Mouse (Mus musculus): Measurements from ENCODE around the gene Mrps27.
A peak's percentile ranks its signal among the peaks of the same experiment; 100 is the strongest.

Mrps27 gene

DNA sequence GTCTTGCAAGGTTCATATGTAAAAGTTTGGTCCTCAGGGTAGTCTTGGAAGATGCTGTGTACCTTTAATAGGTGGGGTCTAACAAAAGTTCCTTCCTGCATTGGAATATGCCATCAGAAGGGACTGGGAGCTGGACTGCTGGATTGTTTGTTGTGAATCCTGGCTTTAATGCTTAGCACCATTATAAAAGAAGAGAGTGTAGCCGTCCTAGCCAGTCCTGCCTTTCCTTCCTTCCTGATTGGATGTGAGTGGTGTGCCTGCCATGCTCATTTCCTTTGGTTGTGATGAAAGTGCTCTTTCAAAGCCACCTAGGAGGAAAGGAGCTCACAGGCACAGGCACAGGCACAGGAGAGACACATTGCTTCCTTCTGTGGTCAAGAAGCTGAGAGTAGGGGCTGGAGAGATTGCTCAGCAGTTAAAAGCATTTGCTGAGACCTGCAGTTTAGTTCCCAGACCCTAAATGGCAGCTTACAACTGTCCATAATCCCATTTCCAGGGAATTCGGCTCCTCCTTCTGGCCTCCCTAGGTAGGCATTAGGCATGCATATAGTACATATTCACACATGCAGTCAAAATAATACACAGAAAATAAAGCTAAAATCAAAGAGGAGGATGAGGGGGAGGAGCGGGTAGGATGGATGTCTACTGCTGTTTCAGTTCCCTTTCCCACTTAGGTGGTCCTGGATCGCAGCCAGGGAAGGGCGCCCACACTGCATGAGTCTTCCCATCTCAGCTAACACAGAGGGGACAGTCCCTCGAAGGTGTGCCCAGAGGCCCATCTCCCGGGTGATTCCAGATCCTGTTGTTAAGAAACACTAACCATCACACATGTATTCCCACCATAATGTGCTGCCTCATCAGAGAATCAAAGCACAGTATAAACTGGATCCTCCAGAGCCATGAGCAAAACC, 43.6 kb downstream of the Mrps27 start:
- DNase-seq (ENCODE audit: low read depth, low spot score) = no peak

GRCm38 (mm10) chr13:99391417-99391816, 46.8 kb downstream of the Mrps27 start:
- DNase-seq (ENCODE audit: low read depth, low spot score) = no peak

DNA sequence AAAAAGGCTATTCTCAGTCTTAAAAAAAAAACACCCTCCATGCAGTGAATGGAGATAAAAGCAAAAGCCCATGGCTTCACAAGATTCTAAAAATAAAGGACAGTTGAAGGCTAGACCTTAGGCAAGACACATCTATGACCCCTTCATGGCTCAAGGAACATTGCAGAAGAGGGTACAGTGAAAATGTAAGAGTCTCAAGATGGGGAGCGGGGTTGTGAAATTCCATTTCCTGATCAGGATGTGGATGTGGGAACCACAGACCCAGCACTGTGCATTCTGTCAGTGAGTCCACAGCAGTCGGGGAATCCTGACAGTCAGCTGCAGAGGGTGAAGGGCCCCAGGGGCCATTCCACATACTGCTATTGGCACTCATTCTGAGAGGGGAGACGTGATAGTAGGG, 48.5 kb downstream of the Mrps27 start:
- no peak for DNase-seq (ENCODE audit: low read depth, low spot score)

DNA sequence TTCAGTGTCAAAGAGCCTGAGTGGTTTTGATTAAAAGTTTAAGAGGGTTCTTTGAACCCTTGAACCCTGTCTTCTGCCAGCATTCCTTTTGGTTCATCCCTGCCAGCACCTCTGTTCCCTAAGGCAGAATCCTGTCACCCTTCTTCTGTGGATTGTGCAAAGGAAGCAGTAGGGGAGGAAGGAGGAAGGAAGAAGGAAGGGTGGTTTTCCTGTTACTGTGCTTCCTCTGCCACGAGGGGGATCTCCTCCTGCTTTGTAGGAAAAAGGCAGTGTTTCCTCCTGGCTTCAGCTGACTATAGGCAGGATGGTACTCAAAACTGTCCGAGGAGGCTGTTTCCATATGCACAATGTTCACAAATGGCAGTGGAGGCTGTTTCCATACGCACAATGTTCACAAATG, 50.1 kb downstream of the Mrps27 start:
- no peak for DNase-seq (ENCODE audit: low read depth, low spot score)

DNA sequence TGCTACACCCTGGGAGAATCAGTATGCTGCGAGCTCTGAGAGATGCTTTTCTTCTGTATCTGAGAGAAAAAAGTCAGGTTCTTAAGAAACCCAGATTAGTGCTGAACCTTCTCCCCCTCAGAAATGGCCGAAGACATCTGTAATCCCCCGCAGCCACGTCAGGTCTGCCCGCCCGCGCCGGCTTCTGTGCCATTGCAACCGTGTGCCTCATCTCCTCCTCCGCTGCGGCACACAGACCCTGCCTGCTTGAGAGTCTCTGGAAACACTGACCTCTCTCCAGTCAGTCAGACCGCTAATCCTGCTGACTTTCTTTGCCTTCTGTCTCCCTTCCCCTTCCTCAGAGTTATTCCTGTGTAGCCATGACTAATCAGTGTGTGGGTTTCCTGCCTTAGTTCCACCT, 50.9 kb downstream of the Mrps27 start:
- DNase-seq (ENCODE audit: low read depth, low spot score) = no peak

- peak; percentile 41 for DNase-seq (ENCODE audit: low read depth, low spot score)
Measured at GRCm38 (mm10) chr13:99397228-99397627, 52.6 kb downstream of the Mrps27 start.

- DNase-seq (ENCODE audit: low read depth, low spot score) = no peak
Measured at GRCm38 (mm10) chr13:99398149-99398701, 53.6 kb downstream of the Mrps27 start.

DNA sequence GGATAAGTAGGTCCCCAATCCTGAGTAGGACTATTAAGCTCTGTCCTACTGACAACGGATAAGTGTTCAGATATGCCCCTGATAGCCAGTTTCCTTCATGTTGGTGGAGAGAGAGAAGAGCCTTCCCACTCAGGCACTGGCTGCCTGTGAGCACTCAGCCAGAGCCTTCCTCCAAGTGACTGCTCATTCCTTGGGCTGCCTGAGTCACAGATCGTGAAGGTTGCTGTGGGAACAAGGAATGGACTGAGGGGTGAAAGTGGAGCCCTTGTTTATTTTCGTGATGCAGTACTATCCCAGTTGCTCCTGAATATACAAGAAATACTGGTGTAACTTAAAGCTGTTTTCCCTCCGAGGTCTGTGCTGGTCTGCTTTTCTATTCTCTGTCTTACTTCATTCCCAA, 54.8 kb downstream of the Mrps27 start:
- DNase-seq (ENCODE audit: low read depth, low spot score) = no peak

DNA sequence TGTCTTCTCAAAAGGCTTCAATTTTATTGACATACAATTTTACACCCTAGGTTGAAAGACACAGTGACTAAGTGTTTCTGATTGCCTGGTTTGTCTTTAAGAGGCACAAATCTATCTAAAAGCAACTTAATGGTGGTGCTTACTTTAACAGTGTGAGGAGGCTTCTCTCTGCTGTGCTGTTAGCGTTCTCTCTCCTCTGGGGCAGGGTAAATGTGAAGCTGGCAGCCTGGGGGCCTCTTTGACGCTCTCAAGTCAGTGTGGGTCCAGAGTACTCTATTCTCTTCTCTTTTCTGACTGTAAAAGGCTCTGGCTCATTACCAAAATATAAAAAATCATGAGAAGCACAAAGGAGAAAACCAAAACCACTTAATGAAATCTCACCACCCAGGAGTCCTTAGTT, 64.6 kb downstream of the Mrps27 start:
- no peak for DNase-seq (ENCODE audit: low read depth, low spot score)

DNA sequence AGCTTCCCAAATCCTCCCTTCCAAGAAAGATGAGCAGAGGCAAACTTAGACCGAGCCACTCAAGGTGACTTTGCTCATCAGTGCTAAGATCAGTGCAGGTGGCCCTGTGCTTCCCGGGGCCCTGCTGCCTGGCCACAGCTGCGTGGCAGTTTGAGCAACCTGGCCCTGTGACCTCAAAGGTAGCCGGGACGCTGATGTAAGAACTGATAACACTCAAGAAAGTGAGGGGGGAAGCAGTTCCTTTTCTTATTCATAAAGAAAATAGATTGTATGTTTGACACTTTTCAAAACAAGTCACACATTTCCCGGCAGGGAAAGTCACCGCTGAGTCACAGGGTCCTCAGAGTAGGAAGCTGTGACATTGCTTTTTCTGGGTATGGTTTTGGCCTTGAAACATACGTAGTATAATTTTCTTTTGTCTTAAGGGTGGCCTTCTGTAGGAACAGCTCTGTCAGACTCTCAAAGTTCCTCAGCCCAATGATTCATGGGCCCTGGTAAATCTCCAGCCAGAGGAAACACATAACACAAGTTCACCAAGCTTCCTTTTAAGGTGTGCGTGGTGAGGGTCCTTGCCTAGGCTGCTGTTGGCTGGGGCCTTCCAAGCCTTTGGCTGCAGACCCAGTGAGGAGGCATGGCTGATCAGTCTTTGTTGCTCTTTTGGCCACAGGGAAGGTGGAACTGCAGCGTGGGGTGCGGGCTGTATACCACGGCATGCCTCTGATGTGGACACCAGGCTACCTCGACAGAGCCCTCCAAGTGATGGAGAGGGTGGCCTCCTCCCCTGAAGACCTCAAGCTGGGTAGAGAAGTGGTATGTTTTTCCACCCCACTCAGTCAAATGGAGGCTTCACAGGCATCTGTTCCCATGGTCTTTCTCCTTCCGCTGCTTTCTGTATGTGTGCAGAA, 66.3 kb downstream of the Mrps27 start:
- DNase-seq (ENCODE audit: low read depth, low spot score) = no peak

GRCm38 (mm10) chr13:99411761-99412160, 67.2 kb downstream of the Mrps27 start:
- DNase-seq (ENCODE audit: low read depth, low spot score) = no peak

GRCm38 (mm10) chr13:99412477-99413080, 68.0 kb downstream of the Mrps27 start:
- DNase-seq (ENCODE audit: low read depth, low spot score) = peak; percentile 46

- no peak for DNase-seq (ENCODE audit: low read depth, low spot score)
Measured at GRCm38 (mm10) chr13:99413481-99414351, 69.1 kb downstream of the Mrps27 start.

- DNase-seq (ENCODE audit: low read depth, low spot score) = no peak
Measured at GRCm38 (mm10) chr13:99414352-99414742, 69.8 kb downstream of the Mrps27 start.

- DNase-seq (ENCODE audit: low read depth, low spot score) = no peak
Measured at GRCm38 (mm10) chr13:99416601-99417000, 72.0 kb downstream of the Mrps27 start.

DNA sequence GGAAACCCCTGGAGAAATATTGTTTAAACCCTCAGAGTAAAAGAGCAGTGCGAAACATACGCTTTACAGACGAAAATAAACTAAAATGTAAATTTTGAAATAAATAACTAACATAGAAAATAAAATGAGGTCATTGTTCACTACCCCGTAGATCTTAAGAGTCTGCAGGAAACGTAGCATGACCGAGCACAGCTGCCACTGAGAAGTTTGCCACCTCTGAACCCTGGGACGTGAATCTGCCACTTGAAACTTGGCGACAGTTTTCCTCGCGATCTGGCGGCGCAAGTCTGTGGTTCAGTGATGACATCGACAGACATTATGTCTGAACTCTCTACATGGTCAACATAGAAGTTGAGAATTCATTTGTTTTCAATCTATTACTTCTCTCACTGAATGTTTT, 79.0 kb downstream of the Mrps27 start:
- no peak for DNase-seq (ENCODE audit: low read depth, low spot score)

DNA sequence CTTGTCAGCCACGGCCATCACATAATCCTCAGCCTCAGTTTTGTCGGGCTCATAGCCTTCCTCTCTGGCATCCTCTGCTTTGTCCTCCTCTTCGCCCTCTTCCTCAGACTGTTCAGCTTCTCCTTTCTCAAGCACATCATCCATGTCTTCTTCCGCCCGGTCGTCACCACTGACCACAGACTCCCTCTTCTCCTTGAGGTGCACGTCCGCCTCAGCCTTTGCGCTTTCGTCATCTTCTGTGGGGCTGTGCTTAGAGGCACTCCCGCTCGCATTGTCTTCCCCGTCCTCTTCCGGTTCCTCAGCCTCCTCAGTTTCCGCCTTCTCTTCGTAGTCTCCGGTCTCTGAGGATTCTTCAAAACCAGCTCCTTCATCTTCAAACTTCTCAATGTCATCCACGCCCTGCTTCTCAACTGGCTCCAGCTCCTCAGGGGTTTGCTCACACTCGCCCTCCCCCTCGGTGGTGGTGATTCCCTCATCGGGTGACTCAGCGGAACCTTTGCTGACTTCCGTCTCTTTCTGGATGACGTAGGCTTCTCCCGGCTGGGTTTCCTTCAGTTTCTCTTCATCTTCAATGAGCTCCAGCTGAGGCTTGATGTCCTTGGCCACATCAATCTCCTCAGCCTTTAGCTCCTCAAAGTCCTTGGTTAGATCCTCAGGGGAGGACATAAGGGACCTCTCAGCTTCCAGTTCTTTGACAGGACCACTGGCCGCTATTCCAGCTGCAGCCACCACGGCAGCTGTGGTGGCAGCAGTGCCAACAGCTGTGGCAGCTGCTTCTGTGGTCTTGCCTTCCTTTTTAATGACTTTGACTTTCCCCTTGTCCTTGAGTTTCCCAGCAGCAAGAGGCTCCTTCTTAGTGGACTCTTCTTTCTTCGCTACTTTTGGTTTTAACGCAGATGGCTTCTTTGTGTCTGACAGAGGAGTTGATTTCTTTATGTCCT, 88.8 kb downstream of the Mrps27 start:
- DNase-seq (ENCODE audit: low read depth, low spot score) = no peak

DNA sequence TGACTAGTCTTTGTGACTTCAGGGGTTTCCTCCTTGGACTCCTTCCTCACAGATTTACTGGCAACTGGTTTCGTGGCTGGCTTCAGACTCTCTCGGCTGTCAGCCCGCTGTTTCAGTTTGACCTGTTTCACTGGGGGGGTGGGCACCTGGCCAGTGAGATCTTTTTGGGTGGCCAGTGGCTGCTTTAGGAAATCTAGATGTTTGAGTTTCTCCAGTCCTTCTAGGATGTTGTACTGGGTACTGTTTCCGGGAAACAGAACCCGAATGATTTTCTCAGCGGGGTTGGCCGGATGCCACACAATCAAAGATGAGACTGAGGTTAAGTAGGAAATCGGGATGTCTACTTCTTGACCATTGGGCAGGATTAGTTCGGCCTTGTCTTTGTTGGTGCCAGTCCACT, 89.9 kb downstream of the Mrps27 start:
- no peak for DNase-seq (ENCODE audit: low read depth, low spot score)

DNA sequence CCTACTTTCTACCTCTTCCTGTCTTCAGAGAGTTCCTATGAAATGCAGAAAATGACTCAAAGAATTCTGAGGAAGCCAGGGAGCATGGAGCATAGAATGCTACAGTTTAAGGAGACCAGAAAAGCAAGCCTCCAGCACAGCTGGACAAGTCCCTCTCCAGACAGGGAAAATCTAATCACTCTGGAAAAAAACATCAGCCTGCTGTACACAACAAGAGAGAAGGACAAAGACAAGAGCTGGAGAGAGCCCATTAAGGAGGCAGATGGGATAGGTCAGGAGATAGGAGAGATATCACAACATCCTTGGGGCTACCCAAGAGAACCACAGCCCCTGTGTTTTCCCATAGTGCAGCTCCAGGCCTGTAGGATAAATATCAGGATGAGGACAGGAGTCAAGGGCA, 92.5 kb downstream of the Mrps27 start:
- DNase-seq (ENCODE audit: low read depth, low spot score) = no peak

DNA sequence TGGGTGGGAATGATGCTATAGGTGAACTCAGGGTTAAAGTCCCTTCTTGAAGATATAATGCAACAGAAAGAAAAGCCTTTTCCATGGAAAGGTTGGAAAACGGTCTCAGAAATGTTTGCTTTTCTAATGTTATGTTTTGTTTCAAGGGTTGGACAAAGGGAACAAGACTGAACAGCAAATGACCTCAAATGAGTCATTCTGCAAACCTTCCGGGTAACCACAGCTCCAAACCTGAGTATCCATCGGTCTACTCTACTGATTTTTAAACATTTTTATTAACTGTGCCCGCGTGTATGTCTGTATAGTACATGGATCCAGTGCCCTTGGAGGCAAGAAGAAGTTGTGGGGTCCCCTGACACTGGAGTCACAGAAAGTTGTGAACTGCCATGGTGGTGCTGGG, 94.8 kb downstream of the Mrps27 start:
- no peak for DNase-seq (ENCODE audit: low read depth, low spot score)
